Mouse (Mus musculus): ENCODE results near the gene Wfdc1. TPM values are rescaled to one million over a fixed set of nuclear protein-coding genes. Genes with fewer than 3 reads are reported as not detected.

The Wfdc1 gene
- total and polyA plus RNA-seq, 3 experiments, result not detected

DNA sequence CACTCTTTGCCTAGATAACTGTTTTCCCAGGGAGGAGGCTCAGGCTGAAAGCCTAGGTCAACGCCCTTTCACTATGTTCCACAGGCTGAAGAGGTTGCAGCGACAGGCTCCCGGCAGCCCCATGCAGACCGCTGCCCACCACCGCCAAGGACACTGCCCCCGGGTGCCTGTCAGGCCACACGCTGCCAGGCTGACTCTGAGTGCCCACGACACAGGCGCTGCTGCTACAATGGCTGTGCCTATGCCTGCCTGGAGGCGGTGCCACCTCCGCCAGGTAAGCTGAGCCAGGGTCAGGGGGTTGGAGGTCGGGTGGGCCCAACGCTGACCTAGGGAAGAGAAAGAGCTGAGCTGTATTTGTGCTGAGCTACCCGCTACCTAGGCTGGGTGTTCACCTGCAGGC, 13.0 kb downstream of the Wfdc1 start:
- TF ChIP-seq TAL1 (IDR thresholded peaks at IDR 0.05; ENCODE audit: low read length) (no peak), SMC3 (IDR thresholded peaks at IDR 0.05; ENCODE audit: low read depth, low read length) (no peak), CHD2 (IDR thresholded peaks at IDR 0.05; ENCODE audit: low read length) (no peak), ELF1 (IDR thresholded peaks at IDR 0.05; ENCODE audit: low read depth, low read length) (no peak), BHLHE40 (IDR thresholded peaks at IDR 0.05; ENCODE audit: borderline replicate concordance, low read depth, low read length) (no peak), GATA1 (IDR thresholded peaks at IDR 0.05; ENCODE audit: low read depth, low read length) (no peak), ZMIZ1 (IDR thresholded peaks at IDR 0.05; ENCODE audit: low read depth, low read length) (no peak), MXI1 (IDR thresholded peaks at IDR 0.05; ENCODE audit: low read depth, low read length) (no peak), ZC3H11A (IDR thresholded peaks at IDR 0.05; ENCODE audit: low read depth, low read length) (no peak), MAZ (IDR thresholded peaks at IDR 0.05; ENCODE audit: low read depth, low read length) (no peak), ETS1 (IDR thresholded peaks at IDR 0.05; ENCODE audit: low read depth, low read length) (no peak), UBTF (IDR thresholded peaks at IDR 0.05; ENCODE audit: borderline replicate concordance, insufficient read depth, low read depth, low read length) (no peak), JUND (IDR thresholded peaks at IDR 0.05; ENCODE audit: low read depth, low read length) (no peak), MEF2A (IDR thresholded peaks at IDR 0.05; ENCODE audit: extremely low read depth, insufficient replicate concordance, low read depth, low read length, poor library complexity, severe bottlenecking) (no peak), ZKSCAN1 (IDR thresholded peaks at IDR 0.05; ENCODE audit: low read depth, low read length) (no peak), CTCF (IDR thresholded peaks at IDR 0.05 in 2 of 3, conservative IDR thresholded peaks at IDR 0.05 in 1 of 3; ENCODE audit: control insufficient read depth in 1 of 3, insufficient read depth in 1 of 3, low read depth in 2 of 3, low read length in 3 of 3, poor library complexity in 1 of 3, severe bottlenecking in 1 of 3) (no peak), E2F4 (IDR thresholded peaks at IDR 0.05; ENCODE audit: borderline replicate concordance, low read depth, low read length) (no peak)
- Histone ChIP-seq H3K36me3 (ENCODE audit: control insufficient read depth in 1 of 2, insufficient read depth in 2 of 2, low read length in 2 of 2) (no peaks in the 10 kb centered on the region), H3K27ac (ENCODE audit: control insufficient read depth, low read depth, low read length) (no peak overlapping the region), H3K79me2 (ENCODE audit: control insufficient read depth, insufficient read depth, low read length, poor library complexity) (no peaks in the 10 kb centered on the region), H3K9ac (ENCODE audit: control insufficient read depth, low read depth, low read length, poor library complexity, severe bottlenecking) (no peak overlapping the region), H3K4me1 (ENCODE audit: control insufficient read depth in 1 of 2, insufficient read depth in 2 of 2, low read length in 2 of 2) (peaks cover 0 to 4% of the 10 kb centered on the region in 2 experiments; a peak in 1 of 4 replicates), H3K27me3 (ENCODE audit: control insufficient read depth in 1 of 2, insufficient read depth in 2 of 2, low read length in 2 of 2) (no peaks in the 10 kb centered on the region), H3K4me3 (ENCODE audit: control insufficient read depth in 1 of 2, insufficient read depth in 1 of 2, low read depth in 2 of 2, low read length in 2 of 2) (no peak overlapping the region), H3K9me3 (replicated peaks; ENCODE audit: insufficient read depth, low read length) (no peaks in the 10 kb centered on the region)
- DNase-seq (ENCODE audit: low read depth, low spot score), result no peak

DNA sequence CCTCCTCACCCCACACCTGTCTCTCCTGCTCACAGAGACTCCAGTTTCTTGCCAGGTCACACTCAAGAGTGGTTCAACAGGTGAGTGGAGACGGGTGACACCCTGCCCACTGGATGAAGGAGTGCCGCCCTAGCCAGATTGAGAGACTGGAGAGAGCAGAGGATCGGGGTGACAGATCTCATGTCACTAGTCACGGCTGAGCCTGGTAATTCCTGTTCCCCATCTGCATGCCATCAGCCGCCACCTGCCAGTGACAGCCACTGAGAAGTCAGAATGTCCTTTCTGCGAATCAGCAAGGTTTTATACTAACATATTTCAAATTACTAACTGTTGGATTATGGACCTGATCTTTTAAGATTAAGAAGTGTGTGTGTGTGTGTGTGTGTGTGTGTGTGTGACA, 24.4 kb downstream of the Wfdc1 start:
- no peak for DNase-seq (ENCODE audit: low read depth, low spot score)
- H3K27ac ChIP-seq (ENCODE audit: control insufficient read depth, low read depth, low read length), result no peak overlapping the region
- no peak overlapping the region for H3K4me3 ChIP-seq (ENCODE audit: control insufficient read depth in 1 of 2, insufficient read depth in 1 of 2, low read depth in 2 of 2, low read length in 2 of 2)
- TF ChIP-seq POLR2AphosphoS5 (IDR thresholded peaks at IDR 0.05; ENCODE audit: borderline replicate concordance, low read depth, low read length), result no peak
- no peak for TF ChIP-seq MAZ (IDR thresholded peaks at IDR 0.05; ENCODE audit: low read depth, low read length)
- no peak for TF ChIP-seq EP300 (IDR thresholded peaks at IDR 0.05; ENCODE audit: low read depth in 1 of 2, low read length in 2 of 2)
- TF ChIP-seq MXI1 (IDR thresholded peaks at IDR 0.05; ENCODE audit: low read depth, low read length), result no peak
- TF ChIP-seq ZC3H11A (IDR thresholded peaks at IDR 0.05; ENCODE audit: low read depth, low read length), result no peak
- no peak for TF ChIP-seq ETS1 (IDR thresholded peaks at IDR 0.05; ENCODE audit: low read depth, low read length)
- no peak for TF ChIP-seq GATA1 (IDR thresholded peaks at IDR 0.05; ENCODE audit: low read depth, low read length)
- no peak for TF ChIP-seq HCFC1 (IDR thresholded peaks at IDR 0.05; ENCODE audit: low read depth, low read length)
- no peak for TF ChIP-seq BHLHE40 (IDR thresholded peaks at IDR 0.05; ENCODE audit: borderline replicate concordance, low read depth, low read length)
- TF ChIP-seq TAL1 (IDR thresholded peaks at IDR 0.05; ENCODE audit: low read length), result no peak
- TF ChIP-seq KAT2A (conservative IDR thresholded peaks at IDR 0.05; ENCODE audit: low read depth, low read length), result no peak
- no peak for TF ChIP-seq USF2 (IDR thresholded peaks at IDR 0.05; ENCODE audit: borderline replicate concordance in 1 of 2, insufficient read depth in 1 of 2, low read depth in 1 of 2, low read length in 2 of 2)
- TF ChIP-seq UBTF (IDR thresholded peaks at IDR 0.05; ENCODE audit: borderline replicate concordance, insufficient read depth, low read depth, low read length), result no peak
- TF ChIP-seq MAFK (IDR thresholded peaks at IDR 0.05; ENCODE audit: borderline replicate concordance, low read depth, low read length), result no peak
- TF ChIP-seq SMC3 (IDR thresholded peaks at IDR 0.05; ENCODE audit: low read depth, low read length), result no peak
- no peak for TF ChIP-seq RAD21 (IDR thresholded peaks at IDR 0.05; ENCODE audit: low read depth, low read length)
- no peak for TF ChIP-seq MYC (IDR thresholded peaks at IDR 0.05; ENCODE audit: low read depth, low read length)
- no peaks in the 10 kb centered on the region for H3K27me3 ChIP-seq (ENCODE audit: control insufficient read depth in 1 of 2, insufficient read depth in 2 of 2, low read length in 2 of 2)
- H3K9me3 ChIP-seq (replicated peaks; ENCODE audit: insufficient read depth, low read length), result no peaks in the 10 kb centered on the region
- no peaks in the 10 kb centered on the region for H3K4me1 ChIP-seq (ENCODE audit: control insufficient read depth in 1 of 2, insufficient read depth in 2 of 2, low read length in 2 of 2)
- H3K36me3 ChIP-seq (ENCODE audit: control insufficient read depth in 1 of 2, insufficient read depth in 2 of 2, low read length in 2 of 2), result no peaks in the 10 kb centered on the region
- H3K79me2 ChIP-seq (ENCODE audit: control insufficient read depth, insufficient read depth, low read length, poor library complexity), result no peaks in the 10 kb centered on the region
- no peak overlapping the region for H3K9ac ChIP-seq (ENCODE audit: control insufficient read depth, low read depth, low read length, poor library complexity, severe bottlenecking)

All from MEL (cell line).